Mouse (Mus musculus) MEL (cell line): ENCODE measurements at regions not wholly inside any gene's neighbourhood (a gene's known extent, or its start where the extent isn't known, plus 50 kb on each side); places are given as distances from the start of the nearest gene placed in this dataset.

Experiments
- DNase-seq: peaks from one replicate; pipeline ENCODE4 v3.0.0; 2011; ENCODE audit warnings: low read depth, low spot score
- H3K27ac ChIP-seq: 2 replicates; pipeline ENCODE4 v1.5.1; 2012; ENCODE audit warnings: low read depth, mild to moderate bottlenecking, control low read depth, low read length, moderate library complexity; ENCODE audit not compliant: control insufficient read depth
- H3K27me3 ChIP-seq, 2 experiments: fragments of 150-350 bp in 1 of 2; sonication (generic) in 1 of 2; 2 replicates each; pipeline ENCODE4 v1.6.1; 2012; ENCODE audit warnings: low read length in 2 of 2, mild to moderate bottlenecking in 2 of 2, improper control_type of control experiment in 1 of 2, moderate library complexity in 1 of 2; ENCODE audit not compliant: insufficient read depth in 2 of 2, control insufficient read depth in 1 of 2
- H3K36me3 ChIP-seq, 2 experiments: 2 replicates each; pipeline ENCODE4 v1.6.1; 2012 to 2014; ENCODE audit warnings: low read length in 2 of 2, improper control_type of control experiment in 1 of 2, inconsistent platforms in 1 of 2, mild to moderate bottlenecking in 1 of 2; ENCODE audit not compliant: insufficient read depth in 2 of 2, control insufficient read depth in 1 of 2
- H3K4me1 ChIP-seq, 2 experiments: fragments of 150-350 bp in 1 of 2; sonication (generic) in 1 of 2; 2 replicates each; pipeline ENCODE4 v1.6.1; 2012; ENCODE audit warnings: low read length in 2 of 2, improper control_type of control experiment in 1 of 2, mild to moderate bottlenecking in 1 of 2; ENCODE audit not compliant: insufficient read depth in 2 of 2, control insufficient read depth in 1 of 2
- H3K4me3 ChIP-seq, 2 experiments: fragments of 150-350 bp in 1 of 2; sonication (generic) in 1 of 2; 2 replicates each; pipeline ENCODE4 v1.5.1; 2012; ENCODE audit warnings: low read depth in 2 of 2, low read length in 2 of 2, mild to moderate bottlenecking in 2 of 2, moderate library complexity in 2 of 2, control low read depth in 1 of 2, improper control_type of control experiment in 1 of 2; ENCODE audit not compliant: control insufficient read depth in 1 of 2, insufficient read depth in 1 of 2
- H3K79me2 ChIP-seq: 2 replicates; pipeline ENCODE4 v1.6.1; 2012; ENCODE audit warnings: mild to moderate bottlenecking, low read length, moderate library complexity; ENCODE audit not compliant: control insufficient read depth, poor library complexity, insufficient read depth
- H3K9ac ChIP-seq: 2 replicates; pipeline ENCODE4 v1.6.1; 2012; ENCODE audit warnings: low read depth, mild to moderate bottlenecking, control low read depth, low read length, moderate library complexity; ENCODE audit not compliant: control insufficient read depth, poor library complexity, severe bottlenecking
- H3K9me3 ChIP-seq: fragments of 150-350 bp; sonication (generic); replicated peaks from 2 replicates; pipeline ENCODE4 v1.6.1; 2012; ENCODE audit warnings: mild to moderate bottlenecking, low read length, improper control_type of control experiment, moderate library complexity; ENCODE audit not compliant: insufficient read depth
- CHD2 ChIP-seq: IDR thresholded peaks from 2 replicates; pipeline ENCODE4 v1.6.1; 2011; ENCODE audit warnings: low read length, improper control_type of control experiment
- E2F4 ChIP-seq: IDR thresholded peaks from 2 replicates; pipeline ENCODE4 v1.6.1; 2011; ENCODE audit warnings: low read depth, low read length, improper control_type of control experiment, borderline replicate concordance
- EP300 ChIP-seq, 2 experiments: IDR thresholded peaks; 2 replicates each; pipeline ENCODE4 v1.6.1; 2011; ENCODE audit warnings: improper control_type of control experiment in 2 of 2, low read length in 2 of 2, low read depth in 1 of 2, mild to moderate bottlenecking in 1 of 2
- ETS1 ChIP-seq: IDR thresholded peaks from 2 replicates; pipeline ENCODE4 v1.6.1; 2012; ENCODE audit warnings: low read depth, mild to moderate bottlenecking, inconsistent platforms, low read length, improper control_type of control experiment, moderate library complexity
- GATA1 ChIP-seq: IDR thresholded peaks from 2 replicates; pipeline ENCODE4 v1.6.1; 2011; ENCODE audit warnings: low read depth, low read length, improper control_type of control experiment
- HCFC1 ChIP-seq: IDR thresholded peaks from 2 replicates; pipeline ENCODE4 v1.6.1; 2012; ENCODE audit warnings: low read depth, mild to moderate bottlenecking, inconsistent platforms, low read length, improper control_type of control experiment, moderate library complexity
- JUND ChIP-seq: IDR thresholded peaks from 2 replicates; pipeline ENCODE4 v1.6.1; 2011; ENCODE audit warnings: low read depth, mild to moderate bottlenecking, improper control_type of control experiment, low read length
- KAT2A ChIP-seq: conservative IDR thresholded peaks from 2 replicates; pipeline ENCODE4 v1.6.1; 2012; ENCODE audit warnings: low read depth, low read length, improper control_type of control experiment, inconsistent platforms
- MAFK ChIP-seq: IDR thresholded peaks from 2 replicates; pipeline ENCODE4 v1.6.1; 2011; ENCODE audit warnings: low read depth, mild to moderate bottlenecking, low read length, improper control_type of control experiment, borderline replicate concordance
- MAX ChIP-seq: IDR thresholded peaks from 2 replicates; pipeline ENCODE4 v1.6.1; 2011; ENCODE audit warnings: low read length, improper control_type of control experiment
- MYC ChIP-seq: IDR thresholded peaks from 2 replicates; pipeline ENCODE4 v1.6.1; 2011; ENCODE audit warnings: low read depth, mild to moderate bottlenecking, low read length, improper control_type of control experiment, moderate library complexity
- POLR2A ChIP-seq, 2 experiments: IDR thresholded peaks; 2 replicates each; pipeline ENCODE4 v1.6.1; 2011 to 2012; ENCODE audit warnings: low read length in 2 of 2, mild to moderate bottlenecking in 2 of 2, control low read depth in 1 of 2, improper control_type of control experiment in 1 of 2, low read depth in 1 of 2, moderate library complexity in 1 of 2; ENCODE audit not compliant: control insufficient read depth in 1 of 2, insufficient read depth in 1 of 2, poor library complexity in 1 of 2
- POLR2AphosphoS2 ChIP-seq: IDR thresholded peaks from 2 replicates; pipeline ENCODE4 v1.6.1; 2011; ENCODE audit warnings: low read length, improper control_type of control experiment
- POLR2AphosphoS5 ChIP-seq: IDR thresholded peaks from 2 replicates; pipeline ENCODE4 v1.6.1; 2012; ENCODE audit warnings: low read depth, borderline replicate concordance, mild to moderate bottlenecking, inconsistent platforms, low read length, moderate library complexity, mixed read lengths
- RAD21 ChIP-seq: IDR thresholded peaks from 2 replicates; pipeline ENCODE4 v1.6.1; 2011; ENCODE audit warnings: mild to moderate bottlenecking, low read depth, low read length, improper control_type of control experiment
- RCOR1 ChIP-seq: IDR thresholded peaks from 2 replicates; pipeline ENCODE4 v1.6.1; 2012; ENCODE audit warnings: low read depth, mild to moderate bottlenecking, inconsistent platforms, low read length, improper control_type of control experiment
- SIN3A ChIP-seq: IDR thresholded peaks from 2 replicates; pipeline ENCODE4 v1.6.1; 2012; ENCODE audit warnings: low read length, improper control_type of control experiment, inconsistent platforms
- SMC3 ChIP-seq: IDR thresholded peaks from 2 replicates; pipeline ENCODE4 v1.6.1; 2011; ENCODE audit warnings: low read depth, low read length, improper control_type of control experiment
- TBP ChIP-seq: IDR thresholded peaks from 2 replicates; pipeline ENCODE4 v1.8.0; 2011; ENCODE audit warnings: low read depth, low read length, improper control_type of control experiment
- TCF12 ChIP-seq: IDR thresholded peaks from 2 replicates; pipeline ENCODE4 v1.6.1; 2014; ENCODE audit warnings: low read depth, mild to moderate bottlenecking, inconsistent platforms, low read length, improper control_type of control experiment, moderate library complexity
- UBTF ChIP-seq: IDR thresholded peaks from 2 replicates; pipeline ENCODE4 v1.6.1; 2012; ENCODE audit warnings: low read depth, mild to moderate bottlenecking, inconsistent platforms, low read length, improper control_type of control experiment, moderate library complexity, borderline replicate concordance; ENCODE audit not compliant: insufficient read depth
- USF1 ChIP-seq: IDR thresholded peaks from 2 replicates; pipeline ENCODE4 v1.6.1; 2014; ENCODE audit warnings: low read depth, mild to moderate bottlenecking, inconsistent platforms, low read length, improper control_type of control experiment, moderate library complexity
- ZC3H11A ChIP-seq: IDR thresholded peaks from 2 replicates; pipeline ENCODE4 v1.6.1; 2012; ENCODE audit warnings: low read depth, mild to moderate bottlenecking, inconsistent platforms, low read length, improper control_type of control experiment
- ZMIZ1 ChIP-seq: IDR thresholded peaks from 2 replicates; pipeline ENCODE4 v1.6.1; 2012; ENCODE audit warnings: low read depth, mild to moderate bottlenecking, inconsistent platforms, low read length, improper control_type of control experiment, moderate library complexity

DNA sequence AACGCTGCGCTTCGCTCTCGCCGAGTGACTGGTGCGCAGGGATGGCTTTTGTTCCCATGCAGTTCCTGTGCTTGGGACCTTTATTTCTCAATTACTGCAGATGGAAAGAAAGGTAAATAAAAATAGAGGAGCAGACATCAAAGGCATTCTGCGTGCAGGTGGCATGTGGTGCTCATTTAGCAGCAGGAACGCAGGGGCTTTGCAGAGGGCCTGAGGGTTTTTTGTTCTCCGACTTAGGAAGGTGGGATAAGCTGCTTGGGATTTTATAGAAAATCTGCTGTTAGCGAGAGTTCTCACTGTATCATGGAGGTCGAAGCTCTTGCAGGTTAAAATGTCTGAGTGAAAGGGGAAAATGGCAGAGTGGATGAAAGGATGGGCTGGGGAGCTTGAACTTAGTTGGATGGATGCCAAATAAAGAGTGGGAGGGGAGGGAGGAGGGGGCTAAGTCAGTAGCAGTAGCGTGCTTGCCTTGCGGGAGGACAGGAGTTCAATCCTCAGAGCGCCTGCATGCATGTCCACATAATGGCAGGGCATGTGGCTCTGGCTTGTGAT lies 101.9 kb upstream of the Sdk1 start:
- no peaks in the 10 kb centered on the region for H3K36me3 ChIP-seq
- no peak for TF ChIP-seq POLR2AphosphoS2
- TF ChIP-seq TCF12, result no peak
- TF ChIP-seq POLR2AphosphoS5, result no peak
- TF ChIP-seq CHD2, result no peak
- no peak for TF ChIP-seq ZMIZ1
- TF ChIP-seq ETS1, result no peak
- no peak for TF ChIP-seq HCFC1
- TF ChIP-seq MYC, result no peak
- TF ChIP-seq RCOR1, result no peak
- TF ChIP-seq USF1, result no peak
- TF ChIP-seq MAFK, result no peak
- TF ChIP-seq KAT2A, result no peak
- H3K9ac ChIP-seq, result no peak overlapping the region
- no peak for DNase-seq
- no peaks in the 10 kb centered on the region for H3K27me3 ChIP-seq
- H3K4me1 ChIP-seq, result no peaks in the 10 kb centered on the region
- no peaks in the 10 kb centered on the region for H3K9me3 ChIP-seq
- H3K79me2 ChIP-seq, result no peaks in the 10 kb centered on the region
- no peak overlapping the region for H3K27ac ChIP-seq
- H3K4me3 ChIP-seq, result no peak overlapping the region

DNA sequence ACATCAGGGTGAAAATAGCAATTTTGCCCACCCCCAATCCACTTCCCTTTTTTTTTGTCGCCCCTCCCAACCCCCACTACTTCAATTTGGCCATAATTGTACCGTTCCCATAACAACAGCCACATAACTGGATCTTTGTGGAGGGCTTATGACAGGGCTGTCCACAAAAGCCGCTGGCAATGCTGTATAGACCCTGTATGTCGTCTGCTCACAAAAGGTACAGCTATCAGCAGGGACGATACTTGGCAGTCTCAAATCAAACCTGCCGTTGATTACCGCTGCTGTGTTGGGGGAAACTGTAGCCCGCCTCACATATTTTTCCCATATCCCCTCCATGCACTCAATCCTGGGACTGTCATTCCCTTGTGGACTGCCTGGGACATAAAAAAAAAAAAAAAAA lies 80.9 kb upstream of the Sdk1 start:
- H3K36me3 ChIP-seq, result no peaks in the 10 kb centered on the region
- H3K27ac ChIP-seq, result no peak overlapping the region
- H3K79me2 ChIP-seq, result no peaks in the 10 kb centered on the region
- no peak for DNase-seq
- no peaks in the 10 kb centered on the region for H3K27me3 ChIP-seq
- H3K4me1 ChIP-seq, result no peaks in the 10 kb centered on the region
- no peak overlapping the region for H3K4me3 ChIP-seq
- no peaks in the 10 kb centered on the region for H3K9me3 ChIP-seq
- no peak overlapping the region for H3K9ac ChIP-seq
- no peak for TF ChIP-seq POLR2A (IDR thresholded peaks at IDR 0.05; ENCODE audit: control insufficient read depth in 1 of 2, insufficient read depth in 1 of 2, low read depth in 1 of 2, low read length in 2 of 2, poor library complexity in 1 of 2)
- TF ChIP-seq TCF12, result no peak
- no peak for TF ChIP-seq EP300 (IDR thresholded peaks at IDR 0.05; ENCODE audit: low read depth in 1 of 2, low read length in 2 of 2)
- no peak for TF ChIP-seq POLR2AphosphoS2
- TF ChIP-seq MAFK, result no peak
- no peak for TF ChIP-seq SIN3A
- TF ChIP-seq MAX, result no peak
- TF ChIP-seq JUND, result no peak
- no peak for TF ChIP-seq UBTF
- TF ChIP-seq KAT2A, result no peak
- no peak for TF ChIP-seq RAD21
- no peak for TF ChIP-seq ETS1
- no peak for TF ChIP-seq SMC3
- TF ChIP-seq E2F4, result no peak
- no peak for TF ChIP-seq GATA1
- TF ChIP-seq TBP, result no peak
- TF ChIP-seq ZC3H11A, result no peak
